In the genomic region with DNA sequence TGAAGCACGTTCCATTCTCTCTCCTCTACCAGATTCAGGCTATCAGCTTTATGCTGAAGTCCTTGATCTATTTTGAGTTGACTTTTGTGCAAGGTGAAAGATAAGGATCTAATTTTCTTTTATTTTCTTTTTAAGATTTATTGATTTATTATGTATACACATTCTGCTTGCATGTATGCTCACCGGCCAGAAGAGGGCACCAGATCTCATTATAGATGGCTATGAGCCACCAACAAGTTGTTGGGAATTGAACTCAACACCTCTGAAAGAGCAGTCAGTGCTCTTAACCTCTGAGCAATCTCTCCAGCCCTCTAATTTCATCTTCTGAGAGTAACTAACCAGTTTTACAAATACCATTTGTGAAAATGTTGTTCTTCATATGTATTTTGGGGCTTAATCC, we compare ENCODE assay signal across 7 mouse cellular contexts. TPM values are rescaled to one million over a fixed set of nuclear protein-coding genes. Genes with fewer than 3 reads are reported as not detected.
DNase-seq lines count a peak whose midpoint lies in the region; ATAC-seq and TF ChIP-seq lines count a peak whose summit lies in the region.

No protein-coding gene starts in this region.

- peak in 2 of 3 experiments; percentile 12 to 39; a peak in 3 of 6 replicates for TF ChIP-seq CTCF in MEL (IDR thresholded peaks at IDR 0.05 in 2 of 3, conservative IDR thresholded peaks at IDR 0.05 in 1 of 3; ENCODE audit: control insufficient read depth in 1 of 3, insufficient read depth in 1 of 3, low read depth in 2 of 3, low read length in 3 of 3, poor library complexity in 1 of 3, severe bottlenecking in 1 of 3)

- no peak overlapping the region for H3K27ac ChIP-seq in kidney, embryonic 16.5 days (ENCODE audit: low read length)
- no peak overlapping the region for H3K27ac ChIP-seq in MEL (ENCODE audit: control insufficient read depth, low read depth, low read length)

- no peak for TF ChIP-seq POLR2A in MEL (IDR thresholded peaks at IDR 0.05; ENCODE audit: control insufficient read depth in 1 of 2, insufficient read depth in 1 of 2, low read depth in 1 of 2, low read length in 2 of 2, poor library complexity in 1 of 2)

- H3K4me2 ChIP-seq in kidney, embryonic 16.5 days (replicated peaks; ENCODE audit: low read depth, low read length): no peak overlapping the region

- no peak for TF ChIP-seq EP300 in MEL (IDR thresholded peaks at IDR 0.05; ENCODE audit: low read depth in 1 of 2, low read length in 2 of 2)

- H3K4me1 ChIP-seq in kidney, embryonic 16.5 days (ENCODE audit: insufficient read depth, low read length): no peaks in the 10 kb centered on the region
- H3K4me1 ChIP-seq in MEL (ENCODE audit: control insufficient read depth in 1 of 2, insufficient read depth in 2 of 2, low read length in 2 of 2): no peaks in the 10 kb centered on the region

- H3K9ac ChIP-seq in kidney, embryonic 16.5 days (replicated peaks; ENCODE audit: low read length): no peak overlapping the region
- no peak overlapping the region for H3K9ac ChIP-seq in MEL (ENCODE audit: control insufficient read depth, low read depth, low read length, poor library complexity, severe bottlenecking)

- no peaks in the 10 kb centered on the region for H3K27me3 ChIP-seq in kidney, embryonic 16.5 days (ENCODE audit: insufficient read depth, low read length)
- peaks cover 0 to 9% of the 10 kb centered on the region in 2 experiments; a peak in 2 of 4 replicates for H3K27me3 ChIP-seq in MEL (ENCODE audit: control insufficient read depth in 1 of 2, insufficient read depth in 2 of 2, low read length in 2 of 2)

- WGBS in kidney, embryonic 16.5 days: 37% methylated on average over 2 of the region's 2 CpGs

- TF ChIP-seq RAD21 in MEL (IDR thresholded peaks at IDR 0.05; ENCODE audit: low read depth, low read length): peak; percentile 30

- H3K79me2 ChIP-seq in MEL (ENCODE audit: control insufficient read depth, insufficient read depth, low read length, poor library complexity): no peaks in the 10 kb centered on the region

- no peaks in the 10 kb centered on the region for H3K36me3 ChIP-seq in kidney, embryonic 16.5 days (ENCODE audit: insufficient read depth, low read length)
- no peaks in the 10 kb centered on the region for H3K36me3 ChIP-seq in MEL (ENCODE audit: control insufficient read depth in 1 of 2, insufficient read depth in 2 of 2, low read length in 2 of 2)

- peak; percentile 40 to 43 for DNase-seq in kidney, postnatal 25 days
- no peak for DNase-seq in MEL (ENCODE audit: low read depth, low spot score)
- DNase-seq in heart, postnatal 4 days: peak; percentile 25
- DNase-seq in right cerebral cortex, postnatal 4 days: peak; percentile 33
- no peak for DNase-seq in layer of hippocampus, adult 18-20 months (ENCODE audit: low spot score in 2 of 2)

- ATAC-seq in kidney, embryonic 16.5 days (ENCODE audit: low FRiP score, low TSS enrichment): no peak
- peak; percentile 85 for ATAC-seq in CD4-positive, CD25-positive, alpha-beta regulatory T cell, adult 4 months

- H3K9me3 ChIP-seq in kidney, embryonic 16.5 days (ENCODE audit: low read length): no peaks in the 10 kb centered on the region
- no peaks in the 10 kb centered on the region for H3K9me3 ChIP-seq in MEL (replicated peaks; ENCODE audit: insufficient read depth, low read length)

- no peak overlapping the region for H3K4me3 ChIP-seq in kidney, embryonic 16.5 days (ENCODE audit: low read length)
- no peak overlapping the region for H3K4me3 ChIP-seq in MEL (ENCODE audit: control insufficient read depth in 1 of 2, insufficient read depth in 1 of 2, low read depth in 2 of 2, low read length in 2 of 2)

TF ChIP-seq in MEL, 35 proteins besides CTCF, POLR2A, EP300 and RAD21:
- TF ChIP-seq NELFE (IDR thresholded peaks at IDR 0.05; ENCODE audit: low read depth, low read length): no peak
- TF ChIP-seq SMC3 (IDR thresholded peaks at IDR 0.05; ENCODE audit: low read depth, low read length): peak; percentile 44
- no peak for TF ChIP-seq HCFC1 (IDR thresholded peaks at IDR 0.05; ENCODE audit: low read depth, low read length)
- no peak for TF ChIP-seq MYC (IDR thresholded peaks at IDR 0.05; ENCODE audit: low read depth, low read length)
TF ChIP-seq in MEL: peak in this region for 1.

RNA-seq across cellular contexts. Expression of gene Mettl18, which starts 14.5 kb away (rescaled TPM):
- 10.5 and 11.1 TPM in 2 replicates for polyA plus RNA-seq in kidney, embryonic 16.5 days (2015; fragmentation: Nextera tagmentation; extraction: Ambion mirVana)
- polyA plus RNA-seq in CD4-positive, CD25-positive, alpha-beta regulatory T cell, adult 4 months (2017; shearing (Covaris generic)): 10 to 100 TPM; 22.9 to 25.2 TPM
- total RNA-seq in MEL (2012; rRNA removed): 6.9 and 7.1 TPM in 2 replicates
- polyA plus RNA-seq in MEL (2012; ENCODE audit: insufficient read depth in 1 of 2, insufficient read length in 2 of 2, low read depth in 1 of 2, low replicate concordance in 2 of 2, missing spikeins in 1 of 2): 1 to 10 TPM in 1 of 2 experiments, not detected in 1; 5.8 TPM
- 1 to 10 TPM; 3.2 to 3.9 TPM for total RNA-seq in heart, postnatal 4 days (2021)
- total RNA-seq in layer of hippocampus, adult 18-20 months (2021): 1 to 10 TPM; 7.4 to 7.6 TPM

RNA-seq across cellular contexts. Expression of gene BC055324, which starts 14.6 kb away (rescaled TPM):
- 29.2 and 29.4 TPM in 2 replicates for polyA plus RNA-seq in kidney, embryonic 16.5 days (2015; fragmentation: Nextera tagmentation; extraction: Ambion mirVana)
- 1 to 10 TPM; 3.8 to 5.9 TPM for polyA plus RNA-seq in CD4-positive, CD25-positive, alpha-beta regulatory T cell, adult 4 months (2017; shearing (Covaris generic))
- total RNA-seq in MEL (2012; rRNA removed): 19.2 and 21.5 TPM in 2 replicates
- polyA plus RNA-seq in MEL (2012; ENCODE audit: insufficient read depth in 1 of 2, insufficient read length in 2 of 2, low read depth in 1 of 2, low replicate concordance in 2 of 2, missing spikeins in 1 of 2): 10 to 100 TPM in 1 of 2 experiments, not detected in 1; 21.4 TPM
- total RNA-seq in heart, postnatal 4 days (2021): 1 to 10 TPM; 6.2 to 6.7 TPM
- total RNA-seq in layer of hippocampus, adult 18-20 months (2021): 1 to 10 TPM; 1.3 to 1.4 TPM

RNA-seq across cellular contexts. Expression of gene Sele, which starts 38.8 kb away (rescaled TPM):
- 0.09 and 0.10 TPM in 2 replicates for polyA plus RNA-seq in kidney, embryonic 16.5 days (2015; fragmentation: Nextera tagmentation; extraction: Ambion mirVana)
- under 1 TPM in 1 of 2 experiments, not detected in 1; 0.22 TPM for polyA plus RNA-seq in CD4-positive, CD25-positive, alpha-beta regulatory T cell, adult 4 months (2017; shearing (Covaris generic))
- not detected in 2 replicates for total RNA-seq in MEL (2012; rRNA removed)
- polyA plus RNA-seq in MEL (2012; ENCODE audit: insufficient read depth in 1 of 2, insufficient read length in 2 of 2, low read depth in 1 of 2, low replicate concordance in 2 of 2, missing spikeins in 1 of 2): not detected
- total RNA-seq in heart, postnatal 4 days (2021): 1 to 10 TPM; 4.5 to 5.1 TPM
- total RNA-seq in layer of hippocampus, adult 18-20 months (2021): not detected

RNA-seq across cellular contexts. Expression of gene Sell, which starts 52.5 kb away (rescaled TPM):
- 0.40 and 0.41 TPM in 2 replicates for polyA plus RNA-seq in kidney, embryonic 16.5 days (2015; fragmentation: Nextera tagmentation; extraction: Ambion mirVana)
- 100 to 1,000 TPM; 554 to 560 TPM for polyA plus RNA-seq in CD4-positive, CD25-positive, alpha-beta regulatory T cell, adult 4 months (2017; shearing (Covaris generic))
- total RNA-seq in MEL (2012; rRNA removed): not detected in 2 replicates
- under 1 TPM in 1 of 2 experiments, not detected in 1; 0.04 TPM for polyA plus RNA-seq in MEL (2012; ENCODE audit: insufficient read depth in 1 of 2, insufficient read length in 2 of 2, low read depth in 1 of 2, low replicate concordance in 2 of 2, missing spikeins in 1 of 2)
- total RNA-seq in heart, postnatal 4 days (2021): under 1 TPM; 0.83 to 0.86 TPM
- not detected for total RNA-seq in layer of hippocampus, adult 18-20 months (2021)

Comparison
In these comparisons a context has a peak if more than half of its experiments do, and no peak if none do; other contexts are left out.
1. DNase-seq: peak in kidney, postnatal 25 days (2 of 2), heart, postnatal 4 days (single experiment) and right cerebral cortex, postnatal 4 days (single experiment); none in MEL (single experiment) and layer of hippocampus, adult 18-20 months (0 of 2).